Mouse (Mus musculus): ENCODE measurements around the gene Scyl2. TPM values are rescaled to one million over a fixed set of nuclear protein-coding genes. Genes with fewer than 3 reads are reported as not detected.
"Not testable (repeated sequence)": the region's sequence is repeated elsewhere in the genome, so short reads cannot be mapped to it uniquely, and the experiment has no call there.

The Scyl2 gene
- polyA plus RNA-seq, 1 experiment: 27.9 TPM

DNA sequence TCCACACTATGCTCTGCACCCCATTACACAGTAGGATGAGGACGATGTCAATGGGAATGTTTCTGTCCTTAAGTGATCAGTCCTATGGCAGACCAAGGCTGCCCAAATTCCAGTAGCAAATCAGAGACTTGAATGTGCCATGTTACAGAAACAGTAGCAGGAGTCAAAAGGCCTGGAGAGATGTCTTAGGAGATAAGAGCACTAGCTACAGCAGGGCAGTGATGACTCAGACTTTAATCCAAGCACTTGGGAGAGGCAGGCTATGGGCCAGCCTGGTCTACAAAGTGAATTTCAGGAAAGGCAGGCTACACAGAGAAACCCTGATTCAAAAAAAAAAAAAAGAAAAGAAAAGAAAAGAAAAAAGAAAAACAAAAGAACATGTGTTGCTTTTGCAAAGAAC lies 6.6 kb downstream of the Scyl2 start:
- DNase-seq (ENCODE audit: low spot score): no peak

- DNase-seq (ENCODE audit: low spot score): no peak
Observed at GRCm38 (mm10) chr10:89678054-89678453, 8.0 kb downstream of the Scyl2 start.

GRCm38 (mm10) chr10:89676609-89677008 lies 9.5 kb downstream of the Scyl2 start:
- no peak for DNase-seq (ENCODE audit: low spot score)

- not testable (repeated sequence) for DNase-seq (ENCODE audit: low spot score)
Observed at GRCm38 (mm10) chr10:89670371-89670770, 15.7 kb downstream of the Scyl2 start.

DNA sequence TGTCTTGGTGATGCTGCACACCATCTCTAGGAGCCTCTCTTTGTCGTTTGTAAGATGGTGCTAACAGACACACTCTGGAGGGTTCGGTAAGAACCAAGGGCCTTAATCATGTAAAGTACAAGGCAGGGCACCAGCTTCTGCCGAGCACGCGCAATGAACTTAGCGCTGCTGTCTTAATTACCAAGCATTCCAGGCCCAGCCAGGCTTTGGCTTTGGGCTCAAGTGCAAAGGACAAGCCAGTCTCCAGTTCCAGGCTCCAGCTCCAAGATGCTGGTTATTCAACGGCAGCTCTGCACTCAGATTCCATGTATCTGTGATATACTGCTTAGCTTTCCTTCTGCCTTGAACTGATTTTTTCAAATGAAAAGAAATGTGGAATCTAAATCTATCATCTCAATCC lies 18.5 kb downstream of the Scyl2 start:
- no peak for DNase-seq (ENCODE audit: low spot score)

GRCm38 (mm10) chr10:89665679-89666078 lies 20.4 kb downstream of the Scyl2 start:
- no peak for DNase-seq (ENCODE audit: low spot score)

DNA sequence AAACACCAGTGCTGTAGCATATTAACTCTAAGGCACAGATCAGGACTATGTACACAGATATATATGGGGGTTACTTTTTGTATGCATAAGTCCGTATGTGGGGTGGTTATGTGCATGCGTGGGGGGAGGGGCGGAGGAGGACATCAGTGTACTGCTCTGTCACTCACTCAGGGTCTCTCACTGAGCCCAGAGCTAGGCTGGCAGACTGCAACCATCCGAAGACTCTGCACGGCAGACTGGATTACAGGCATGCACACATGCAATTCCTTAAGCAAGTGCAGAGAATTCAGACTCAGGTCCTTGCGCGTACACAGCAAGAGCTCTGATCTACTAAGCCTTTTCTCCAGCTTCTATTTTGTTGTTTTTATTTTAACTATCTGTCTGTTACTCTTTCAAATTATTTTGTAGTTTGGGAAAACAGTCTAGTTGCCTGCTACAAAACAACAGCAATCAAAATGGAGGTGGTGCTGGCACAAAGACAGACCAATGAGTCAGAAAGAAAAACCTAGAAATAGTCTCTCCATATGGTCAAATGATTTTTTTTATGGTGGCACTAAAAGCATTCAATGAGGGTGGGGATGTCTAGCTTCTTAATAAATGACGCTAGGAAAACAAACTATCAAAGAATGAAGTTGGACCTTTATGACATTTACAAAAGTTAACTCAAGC lies 21.0 kb downstream of the Scyl2 start:
- no peak for DNase-seq (ENCODE audit: low spot score)

GRCm38 (mm10) chr10:89656366-89656765 lies 29.7 kb downstream of the Scyl2 start:
- no peak for DNase-seq (ENCODE audit: low spot score)

DNA sequence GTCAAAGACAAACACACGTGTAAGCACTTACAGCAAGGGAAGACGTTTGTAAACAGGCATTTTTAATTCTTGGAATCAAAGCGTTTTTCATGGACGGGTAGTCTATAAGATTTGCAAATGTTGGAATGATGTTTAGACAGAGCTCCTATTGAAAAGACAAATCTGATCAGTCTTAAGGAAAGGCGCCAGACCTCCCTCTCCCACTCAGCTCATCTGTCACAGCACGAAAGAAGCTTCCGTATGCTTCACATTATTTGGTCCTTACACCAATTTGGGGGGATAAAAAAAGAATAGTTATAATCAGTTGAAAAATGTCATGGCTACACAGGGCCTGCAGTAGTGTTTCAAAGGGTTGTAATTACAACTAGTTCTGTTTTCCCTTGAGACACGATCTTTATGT lies 33.2 kb downstream of the Scyl2 start:
- DNase-seq (ENCODE audit: low spot score): no peak

- no peak for DNase-seq (ENCODE audit: low spot score)
Observed at GRCm38 (mm10) chr10:89651691-89652090, 34.4 kb downstream of the Scyl2 start.

DNA sequence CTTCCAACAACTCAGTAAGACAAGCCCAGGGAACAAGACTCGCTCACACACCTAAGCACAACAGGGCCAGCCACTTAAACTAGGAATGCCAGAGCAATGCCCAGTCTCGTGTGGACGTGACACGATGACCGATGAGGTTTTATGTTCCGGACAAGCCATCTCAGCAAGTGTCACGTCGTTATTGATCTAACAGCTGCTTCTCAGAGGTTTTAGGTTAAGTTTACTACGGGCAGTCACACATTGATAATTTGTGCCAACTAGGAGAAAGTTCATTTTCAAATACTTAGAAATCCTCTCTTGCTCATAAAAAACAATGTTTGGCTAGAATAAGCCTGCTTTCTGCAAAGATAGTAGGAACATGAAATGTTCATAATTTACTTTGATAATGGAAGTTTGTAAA lies 39.2 kb downstream of the Scyl2 start:
- no peak for DNase-seq (ENCODE audit: low spot score)

GRCm38 (mm10) chr10:89637001-89637400 lies 49.1 kb downstream of the Scyl2 start:
- no peak for DNase-seq (ENCODE audit: low spot score)

DNA sequence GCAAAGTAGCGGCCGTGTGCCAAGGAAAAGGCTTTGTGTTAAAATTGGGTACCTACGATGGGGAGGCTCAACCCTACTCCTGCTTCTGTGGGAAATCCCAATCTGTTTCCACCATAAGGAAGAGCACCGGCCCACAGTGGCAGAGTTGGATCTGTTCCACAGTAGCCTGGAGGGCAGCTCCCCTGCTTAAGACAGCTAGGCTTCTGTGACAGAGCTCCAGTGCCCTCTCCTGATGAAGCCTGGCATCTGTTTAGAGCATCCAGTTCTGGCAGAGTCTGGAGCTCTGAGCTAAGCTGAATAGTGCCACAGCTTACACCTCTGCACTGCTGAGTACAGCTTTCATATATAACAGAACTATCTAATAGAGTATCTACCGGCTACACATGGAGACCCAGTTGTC lies 51.1 kb downstream of the Scyl2 start:
- DNase-seq (ENCODE audit: low spot score): no peak

- DNase-seq (ENCODE audit: low spot score): no peak
Observed at GRCm38 (mm10) chr10:89633736-89634426, 52.2 kb downstream of the Scyl2 start.

GRCm38 (mm10) chr10:89633121-89633520 lies 53.0 kb downstream of the Scyl2 start:
- no peak for DNase-seq (ENCODE audit: low spot score)

DNA sequence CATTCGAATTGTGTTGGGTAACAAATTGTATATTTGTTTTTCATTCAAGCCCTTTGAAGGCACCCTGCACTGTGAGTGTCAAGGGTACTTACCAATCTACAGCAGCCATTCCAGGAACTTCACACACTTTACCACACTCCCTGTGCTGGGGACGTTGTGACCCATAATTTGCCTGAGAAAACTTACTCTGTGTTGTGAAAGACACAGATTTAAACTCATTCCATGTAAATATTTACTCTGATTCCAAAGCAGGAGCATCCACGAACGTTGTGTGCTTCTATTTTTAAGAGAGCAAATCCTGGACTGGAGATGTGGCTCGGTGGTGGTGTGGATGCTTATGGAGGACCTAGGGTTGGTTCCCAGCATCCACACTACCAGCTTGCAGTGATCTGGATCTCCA lies 54.3 kb downstream of the Scyl2 start:
- DNase-seq (ENCODE audit: low spot score): no peak

GRCm38 (mm10) chr10:89630564-89630963 lies 55.5 kb downstream of the Scyl2 start:
- no peak for DNase-seq (ENCODE audit: low spot score)

GRCm38 (mm10) chr10:89630052-89630451 lies 56.0 kb downstream of the Scyl2 start:
- DNase-seq (ENCODE audit: low spot score): no peak

DNA sequence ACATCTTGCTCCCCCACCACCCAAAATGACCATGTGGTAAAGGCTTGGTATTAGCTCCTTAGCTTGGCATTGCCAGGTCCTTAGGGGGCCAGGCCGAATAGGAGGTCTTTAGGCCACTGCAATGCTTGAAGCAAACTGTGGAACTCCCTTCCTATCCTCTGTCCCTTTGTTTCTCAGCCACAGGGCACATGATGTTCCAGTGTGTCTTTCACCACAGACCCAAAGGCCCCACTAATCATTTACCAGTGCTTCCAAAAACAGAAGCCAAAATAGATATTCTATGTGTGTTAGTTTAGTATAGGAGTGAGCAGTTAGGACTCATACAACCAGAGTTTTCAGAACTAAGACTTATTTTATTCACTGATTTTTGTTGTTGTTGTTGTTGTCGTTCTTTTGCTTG lies 59.4 kb downstream of the Scyl2 start:
- DNase-seq (ENCODE audit: low spot score): no peak

GRCm38 (mm10) chr10:89624196-89624595 lies 61.9 kb downstream of the Scyl2 start:
- DNase-seq (ENCODE audit: low spot score): no peak

DNA sequence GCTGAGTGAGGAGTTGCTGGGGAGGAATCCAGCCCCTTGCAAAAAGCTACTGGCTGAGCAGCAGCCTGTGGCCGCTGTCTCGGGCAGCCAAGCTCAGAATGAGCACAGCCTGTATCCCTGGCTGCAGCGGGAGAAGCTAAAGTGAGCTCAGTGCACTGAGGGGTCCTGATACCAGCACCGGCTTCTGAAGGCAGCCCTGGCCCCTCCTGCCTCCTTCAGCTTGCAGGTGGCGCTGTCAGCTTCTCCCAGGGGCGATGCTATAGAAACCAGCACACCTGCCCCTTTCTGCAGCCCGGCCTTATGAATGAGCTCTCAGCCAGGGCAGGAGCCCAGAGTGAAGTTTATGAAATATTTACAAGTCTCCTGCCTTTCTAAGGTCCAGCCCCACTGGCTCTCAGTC lies 65.0 kb downstream of the Scyl2 start, which contains the start of gene Slc17a8:
TSS of gene Slc17a8 (minus strand) at position 125 of the 400 bp plus-strand sequence.
- no peak for DNase-seq (ENCODE audit: low spot score)

- DNase-seq (ENCODE audit: low spot score): no peak
Observed at GRCm38 (mm10) chr10:89599311-89599710, 86.8 kb downstream of the Scyl2 start.

DNA sequence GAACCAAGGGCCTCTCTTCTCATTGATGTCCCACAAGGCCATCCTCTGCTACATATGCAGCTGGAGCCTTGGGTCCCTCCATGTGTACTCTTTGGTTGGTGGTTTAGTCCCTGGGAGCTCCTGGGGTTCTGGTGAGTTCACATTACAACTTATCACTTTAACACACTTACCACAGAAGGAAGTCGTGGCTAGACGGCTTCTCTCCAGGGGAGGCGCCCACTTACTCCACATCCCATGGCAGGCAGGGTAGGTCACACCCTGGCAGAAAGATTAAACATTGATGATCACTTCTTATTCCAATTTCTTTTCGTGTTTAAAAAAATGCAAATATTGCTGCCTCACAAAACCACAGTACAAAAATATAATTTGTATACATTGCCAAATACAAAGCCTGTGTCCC lies 88.8 kb downstream of the Scyl2 start:
- DNase-seq (ENCODE audit: low spot score): no peak

- no peak for DNase-seq (ENCODE audit: low spot score)
Observed at GRCm38 (mm10) chr10:89595935-89596334, 90.2 kb downstream of the Scyl2 start.
